Mouse (Mus musculus): Measurements from ENCODE around the gene Scgb1b27. TPM values are rescaled to one million over a fixed set of nuclear protein-coding genes. Genes with fewer than 3 reads are reported as not detected.

Gene Scgb1b27
- total RNA-seq (2023): not detected

GRCm38 (mm10) chr7:34021183-34021582 is at the start of gene Scgb1b27:
Gene Scgb1b27, plus strand, starts transcription at chr7:34021483.

GRCm38 (mm10) chr7:34013842-34014241 is 7.4 kb upstream of the Scgb1b27 start, which contains the start of gene Scgb2b27:
Gene Scgb2b27, minus strand, starts transcription at chr7:34013942.

Other genes starting within 250 kb of the Scgb1b27 start
- not detected for gene Scgb2b26, start 76.4 kb upstream of the Scgb1b27 start, total RNA-seq (2023)
- not detected for gene Scgb2b27, start 7.5 kb upstream of the Scgb1b27 start, total RNA-seq (2023)
- not detected for gene Scgb1b30, start 73.9 kb downstream of the Scgb1b27 start, total RNA-seq (2023)
- gene Wtip, start 111.8 kb downstream of the Scgb1b27 start, total RNA-seq (2023): not detected
- 10 to 100 TPM; 74.9 to 88.4 TPM for gene Uba2, start 148.1 kb downstream of the Scgb1b27 start, total RNA-seq (2023)
- 10 to 100 TPM; 26.7 to 27.1 TPM for gene Pdcd2l, start 175.2 kb downstream of the Scgb1b27 start, total RNA-seq (2023)
- gene Gpi1, start 208.9 kb downstream of the Scgb1b27 start, total RNA-seq (2023): 100 to 1,000 TPM; 255 to 292 TPM
- gene Gm6096, start 229.6 kb downstream of the Scgb1b27 start, total RNA-seq (2023): not detected

All from T-cell, adult 66 days (primary cell).